Mouse (Mus musculus) myocyte (in vitro differentiated cells): ENCODE data around the gene Kmt5c.

Experiments used
- E2F4 ChIP-seq: IDR thresholded peaks from one replicate; pipeline ENCODE4 v1.6.1; 2011; ENCODE audit warnings: mild to moderate bottlenecking, control low read depth, moderate library complexity; ENCODE audit not compliant: insufficient read depth
- MYOD1 ChIP-seq, 3 experiments: IDR thresholded peaks; one replicate each; pipeline ENCODE4 v1.6.1; 2011; ENCODE audit warnings: control low read depth in 2 of 3, low read depth in 2 of 3, mild to moderate bottlenecking in 2 of 3, moderate library complexity in 1 of 3; ENCODE audit not compliant: insufficient read length in 2 of 3, control insufficient read depth in 1 of 3
- MYOG ChIP-seq, 3 experiments: IDR thresholded peaks; one replicate each; pipeline ENCODE4 v1.6.1; 2011; ENCODE audit warnings: control low read depth in 2 of 3, low read depth in 2 of 3, mild to moderate bottlenecking in 2 of 3; ENCODE audit not compliant: insufficient read length in 2 of 3, control insufficient read depth in 1 of 3, insufficient read depth in 1 of 3
- POLR2A ChIP-seq: IDR thresholded peaks from one replicate; pipeline ENCODE4 v1.6.1; 2011; ENCODE audit warnings: low read depth, mild to moderate bottlenecking, control low read depth, moderate library complexity; ENCODE audit not compliant: insufficient read length
- TCF12 ChIP-seq: IDR thresholded peaks from one replicate; pipeline ENCODE4 v1.6.1; 2011; ENCODE audit warnings: mild to moderate bottlenecking, control low read depth; ENCODE audit not compliant: poor library complexity, insufficient read depth, severe bottlenecking
- USF1 ChIP-seq: IDR thresholded peaks from one replicate; pipeline ENCODE4 v1.6.1; 2011; ENCODE audit warnings: low read depth, mild to moderate bottlenecking, control low read depth, moderate library complexity

- no peak for TF ChIP-seq E2F4
- TF ChIP-seq USF1, result no peak
- TF ChIP-seq TCF12, result no peak
- no peak for TF ChIP-seq POLR2A
- TF ChIP-seq MYOG (IDR thresholded peaks at IDR 0.05; ENCODE audit: control insufficient read depth in 1 of 3, insufficient read depth in 1 of 3, insufficient read length in 2 of 3, low read depth in 2 of 3), result no peak
- no peak for TF ChIP-seq MYOD1 (IDR thresholded peaks at IDR 0.05; ENCODE audit: control insufficient read depth in 1 of 3, insufficient read length in 2 of 3, low read depth in 2 of 3)
Observed at GRCm38 (mm10) chr7:4782130-4782529, 42.2 kb downstream of the Kmt5c start.
